Mouse (Mus musculus) kidney, postnatal 36 days (tissue): ENCODE results near the gene Ptpn3.
"Not testable (repeated sequence)": the region's sequence is repeated elsewhere in the genome, so short reads cannot be mapped to it uniquely, and the experiment has no call there.

ENCODE experiments used
- DNase-seq, 2 experiments: peaks; one replicate each; pipeline ENCODE4 v3.0.0; 2021 to 2022; ENCODE audit warnings: mixed read lengths in 2 of 2

The Ptpn3 gene

DNA sequence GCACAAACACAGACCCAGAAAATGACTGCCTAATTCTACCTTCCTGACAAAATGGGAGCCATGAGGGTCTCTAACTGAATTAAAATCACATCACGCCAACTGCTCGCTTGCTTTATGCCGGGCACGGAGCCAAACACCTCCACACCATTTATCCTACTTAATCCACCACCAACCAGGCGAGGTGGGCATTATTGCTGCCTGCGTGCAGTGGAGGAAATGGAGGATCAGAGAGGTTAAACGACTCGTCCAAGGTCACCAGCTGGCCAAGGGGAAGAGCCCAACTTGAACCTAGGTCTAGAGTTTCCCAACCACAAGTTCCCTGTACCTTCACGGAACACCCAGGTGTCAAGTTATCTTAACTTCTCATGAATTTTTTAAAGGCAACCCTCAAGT, 2.3 kb downstream of the Ptpn3 start:
- peak in 1 of 2 experiments; percentile 48 for DNase-seq

DNA sequence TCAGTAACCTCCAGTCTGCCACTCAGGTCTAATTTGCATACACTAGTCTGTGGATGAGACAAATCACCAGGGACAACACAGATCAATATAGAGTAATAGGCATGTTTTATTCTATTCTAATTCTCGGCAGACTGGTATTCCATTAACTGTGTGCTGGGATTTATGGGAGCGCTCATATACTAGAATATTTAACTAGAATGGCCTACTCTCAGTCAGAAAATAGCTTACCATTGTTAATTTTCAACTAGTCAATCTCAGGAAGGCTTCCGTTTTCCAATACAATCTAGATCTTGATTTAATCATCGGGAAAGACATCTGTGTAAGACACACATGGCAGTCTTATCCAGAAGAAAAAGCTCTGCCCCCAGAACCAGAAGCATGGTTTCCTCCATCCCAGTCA, 3.5 kb downstream of the Ptpn3 start:
- peak in 1 of 2 experiments; percentile 53 for DNase-seq

DNA sequence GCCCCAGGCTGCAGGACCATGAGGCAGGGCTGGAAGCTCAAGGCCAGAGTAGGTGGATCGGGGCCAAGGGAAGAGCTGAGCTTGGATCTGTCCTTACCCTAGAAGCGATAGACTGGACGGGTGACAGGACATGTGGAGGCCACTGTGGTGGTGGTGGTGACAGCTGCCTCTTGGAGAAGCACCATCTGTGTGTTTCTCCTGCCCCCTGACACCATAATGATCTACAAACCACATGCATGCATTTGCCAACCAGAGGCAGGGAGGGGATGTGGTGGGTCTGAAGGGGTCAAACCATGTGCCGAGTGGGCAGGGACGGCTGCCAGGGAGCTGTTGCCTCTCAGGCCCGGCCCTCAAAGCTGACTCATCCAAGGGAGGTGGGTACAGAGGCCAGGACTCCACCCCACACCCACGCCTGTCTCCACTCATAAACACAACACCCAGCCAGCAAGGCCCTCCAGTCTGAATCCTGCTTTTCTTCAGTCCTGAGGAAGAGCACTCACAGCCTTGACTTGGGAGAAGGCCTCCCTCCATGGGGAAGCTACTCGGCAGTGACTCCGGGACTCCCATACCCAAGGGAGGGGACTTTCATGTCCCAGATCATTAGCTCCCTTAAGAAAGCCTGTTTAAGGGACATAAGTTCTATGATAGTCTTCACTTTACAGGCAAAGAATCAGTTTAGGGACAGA, 6.5 kb downstream of the Ptpn3 start:
- peak; percentile 83 for DNase-seq

DNA sequence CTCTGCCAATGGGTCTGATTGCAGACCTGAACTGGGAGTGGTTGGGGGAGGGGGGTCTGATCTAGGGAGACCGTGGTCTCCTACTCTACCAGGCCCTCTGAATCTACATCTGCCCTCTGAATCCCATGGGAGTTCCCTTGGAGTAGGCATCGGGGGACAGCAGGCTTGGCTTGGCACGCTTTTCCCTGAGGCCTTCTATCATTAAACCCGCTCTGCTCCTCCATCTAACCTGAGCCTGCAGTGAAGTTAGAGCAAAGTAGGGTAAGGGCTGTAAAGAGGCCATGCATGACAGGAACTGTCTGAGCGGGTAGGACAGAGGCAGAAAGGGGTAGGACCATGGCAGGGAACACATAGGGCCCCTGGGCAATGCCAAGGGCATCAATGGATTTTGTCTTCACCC, 9.0 kb downstream of the Ptpn3 start:
- no peak for DNase-seq

DNA sequence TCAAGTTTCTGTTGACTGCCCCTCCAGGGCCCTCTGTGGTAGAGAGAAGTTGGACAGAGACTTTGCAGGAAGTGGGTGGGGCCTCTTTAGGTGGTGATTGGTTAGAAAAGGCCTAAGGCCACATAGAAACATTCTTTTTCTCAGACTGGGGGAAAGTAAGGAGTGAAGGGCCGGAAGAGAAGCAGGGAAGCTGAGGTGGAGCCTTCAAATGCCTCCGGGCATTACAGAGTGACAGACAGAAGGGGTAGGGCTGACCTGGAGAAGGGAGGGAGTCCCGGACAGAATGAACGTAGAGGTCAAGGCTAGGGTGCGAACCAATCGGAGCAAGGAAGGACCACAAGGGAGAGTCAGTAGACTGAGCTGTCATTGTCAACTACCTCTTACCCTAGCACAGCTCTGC, 11.6 kb downstream of the Ptpn3 start:
- DNase-seq: no peak

DNA sequence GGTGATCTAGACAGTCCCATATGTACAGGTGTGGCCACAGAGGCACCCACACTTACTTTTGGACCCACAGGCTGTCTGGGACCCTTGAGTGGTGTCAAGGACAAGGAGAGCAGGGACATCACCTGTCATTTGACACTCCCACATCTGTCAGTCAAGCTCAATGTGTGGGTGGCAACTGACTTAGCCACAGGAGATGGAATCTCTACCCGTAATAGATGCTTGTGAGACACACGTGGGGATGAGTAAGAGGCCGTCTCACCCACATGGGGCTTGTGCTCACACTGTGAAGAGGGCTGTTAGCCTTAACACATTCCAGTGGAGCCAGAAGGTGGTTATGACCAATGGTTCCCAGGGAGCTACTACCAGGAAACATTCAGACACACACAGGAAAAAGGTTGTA, 13.8 kb downstream of the Ptpn3 start:
- DNase-seq: no peak

DNA sequence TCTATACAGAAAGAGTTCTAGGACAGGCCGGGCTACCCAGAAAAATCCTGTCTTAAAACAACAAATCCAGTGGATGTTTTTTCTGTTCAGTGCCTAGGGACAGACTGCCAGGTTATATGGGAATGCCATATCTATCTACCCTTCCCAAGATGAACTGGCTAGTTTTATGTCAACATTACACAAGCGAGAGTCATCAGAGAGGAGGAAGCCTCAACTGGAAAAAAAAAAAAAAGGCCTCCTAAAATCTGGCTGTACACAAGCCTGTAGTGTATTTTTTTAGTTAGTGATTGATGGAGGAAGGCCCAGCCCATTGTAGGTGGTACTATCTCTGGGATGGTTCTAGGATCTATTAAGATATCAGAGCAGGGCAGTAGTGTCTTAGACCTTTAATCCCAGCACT, 16.4 kb downstream of the Ptpn3 start:
- DNase-seq: no peak

DNA sequence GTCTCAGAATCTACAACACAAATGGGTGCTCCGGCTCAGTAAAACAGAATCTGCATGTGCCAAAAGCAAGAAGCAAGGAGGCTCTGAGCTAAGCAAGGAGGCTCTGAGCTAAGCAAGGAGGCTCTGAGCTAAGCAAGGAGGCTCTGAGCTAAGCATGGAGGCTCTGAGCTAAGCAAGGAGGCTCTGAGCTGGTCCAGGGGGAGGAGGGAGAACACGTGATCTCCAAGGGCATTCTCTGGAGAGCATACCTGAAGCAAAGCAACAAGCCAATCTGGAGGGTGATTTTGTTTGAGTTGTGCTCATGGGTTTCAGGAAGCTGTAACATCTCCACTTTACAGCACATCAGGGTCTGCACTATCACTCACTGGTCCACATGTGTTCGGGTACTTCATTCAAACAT, 18.4 kb downstream of the Ptpn3 start:
- DNase-seq: peak; percentile 53 to 66

DNA sequence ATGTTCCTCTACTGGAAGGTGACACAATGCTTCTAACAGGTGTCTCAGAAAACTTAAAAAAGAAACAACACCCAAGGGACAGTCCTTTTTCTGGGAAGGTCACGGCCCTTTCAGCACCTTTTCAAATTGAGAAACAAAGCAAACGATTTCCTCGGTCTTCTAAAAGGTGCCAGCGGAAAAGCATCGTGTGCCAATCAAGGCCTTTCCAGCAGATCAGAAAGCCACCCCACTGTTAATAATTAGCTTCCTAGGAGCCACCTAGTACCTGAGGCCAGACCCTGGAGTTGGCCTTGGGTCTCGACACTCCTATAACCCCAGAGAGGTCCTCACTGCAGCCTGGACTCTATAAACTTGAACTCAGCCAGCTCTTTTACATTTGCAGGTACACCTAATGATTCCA, 19.0 kb downstream of the Ptpn3 start:
- DNase-seq: peak; percentile 43 to 62

DNA sequence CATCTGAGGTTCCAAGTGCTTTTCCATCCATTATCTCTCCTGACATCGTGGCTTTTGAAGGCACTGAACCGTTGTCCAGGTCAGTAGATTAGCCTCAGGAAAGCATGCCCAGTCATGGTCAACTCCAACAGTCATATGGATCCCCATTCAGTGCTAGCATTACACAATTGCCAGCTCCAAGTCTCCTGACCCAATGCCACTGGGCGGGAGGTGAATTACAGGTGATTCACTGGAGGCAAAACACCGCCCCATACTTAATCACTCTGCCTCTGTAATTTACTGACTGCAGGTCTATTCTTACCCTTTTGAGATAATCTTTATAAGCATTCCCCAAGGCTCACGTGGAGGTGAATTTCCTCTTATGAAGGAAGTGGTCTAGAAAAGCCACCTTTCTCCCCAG, 19.5 kb downstream of the Ptpn3 start:
- no peak for DNase-seq

DNA sequence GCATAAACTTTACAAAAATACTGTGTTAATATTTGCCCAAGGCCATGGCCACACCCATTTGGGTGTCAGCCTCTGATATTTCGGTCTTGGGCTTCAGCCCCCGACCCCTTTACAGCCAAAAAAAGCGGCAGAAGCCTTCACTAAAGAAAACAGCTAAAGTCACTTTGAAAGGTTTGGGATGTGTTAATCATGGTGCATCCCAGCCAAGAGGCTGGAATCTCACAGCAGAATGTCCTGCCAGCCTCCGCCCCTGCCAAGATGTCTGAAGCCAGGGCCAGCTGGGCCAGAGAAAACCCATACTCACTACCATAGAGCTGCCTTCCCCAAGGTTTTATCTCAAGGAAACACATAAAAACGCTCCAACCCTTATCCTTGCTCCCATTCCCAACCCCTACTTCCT, 20.7 kb downstream of the Ptpn3 start:
- no peak for DNase-seq

DNA sequence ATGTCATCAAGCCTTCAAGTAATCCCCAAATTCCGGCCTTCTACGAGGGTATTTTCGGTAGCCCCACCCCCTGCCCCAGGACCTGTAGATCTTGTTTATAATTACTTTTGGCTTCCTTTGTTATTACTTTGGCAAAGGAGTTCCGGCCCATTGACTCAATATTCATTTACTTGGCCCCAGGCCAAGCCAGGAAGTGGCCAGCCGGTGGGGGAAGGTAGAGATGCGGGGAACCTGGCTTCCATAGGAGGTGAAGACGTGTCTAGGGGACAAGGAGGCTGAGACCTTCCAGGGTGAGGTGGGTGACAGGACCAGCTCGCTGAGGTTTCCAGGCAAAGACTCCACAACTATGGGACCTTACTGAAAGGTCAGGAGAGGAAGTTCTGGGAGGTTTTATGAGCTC, 22.4 kb downstream of the Ptpn3 start:
- peak; percentile 54 to 66 for DNase-seq

DNA sequence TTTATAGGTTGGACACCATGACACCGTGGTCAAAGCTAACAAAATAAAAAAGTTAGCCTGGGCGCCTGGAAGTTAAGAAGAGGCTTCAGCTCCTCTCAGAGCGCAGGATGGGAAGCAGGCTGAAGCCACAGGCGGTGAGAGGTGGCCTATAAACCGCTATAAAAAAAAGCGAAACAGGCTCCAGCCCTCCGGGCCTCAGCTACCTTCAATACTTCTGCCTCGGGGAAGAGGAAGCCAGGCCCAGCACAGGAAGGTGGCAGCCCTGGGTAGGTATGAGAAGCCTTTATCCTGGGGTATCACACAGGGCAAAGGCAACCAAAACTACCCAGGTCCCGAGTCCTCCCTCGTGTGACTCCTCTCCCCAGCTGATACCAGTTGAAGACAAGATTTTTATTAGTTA, 22.8 kb downstream of the Ptpn3 start:
- DNase-seq: no peak

DNA sequence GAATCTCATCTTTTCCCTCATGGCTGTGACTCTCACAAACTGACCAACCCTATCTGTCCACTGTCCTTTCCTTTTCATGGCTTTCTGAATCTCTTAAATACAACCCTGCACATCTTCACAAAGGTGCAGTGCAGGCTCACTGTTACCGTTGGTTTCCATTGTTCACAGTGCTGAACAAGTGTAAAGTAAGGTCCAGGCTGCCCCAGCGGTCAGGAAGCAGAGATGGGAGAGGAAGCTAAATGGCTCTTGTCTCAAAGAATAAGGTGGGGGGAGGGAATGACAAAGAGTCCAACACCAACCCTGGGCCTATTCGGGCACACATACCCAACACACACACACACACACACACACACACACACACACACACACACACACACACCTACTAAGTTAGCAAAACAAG, 24.0 kb downstream of the Ptpn3 start:
- DNase-seq: no peak

DNA sequence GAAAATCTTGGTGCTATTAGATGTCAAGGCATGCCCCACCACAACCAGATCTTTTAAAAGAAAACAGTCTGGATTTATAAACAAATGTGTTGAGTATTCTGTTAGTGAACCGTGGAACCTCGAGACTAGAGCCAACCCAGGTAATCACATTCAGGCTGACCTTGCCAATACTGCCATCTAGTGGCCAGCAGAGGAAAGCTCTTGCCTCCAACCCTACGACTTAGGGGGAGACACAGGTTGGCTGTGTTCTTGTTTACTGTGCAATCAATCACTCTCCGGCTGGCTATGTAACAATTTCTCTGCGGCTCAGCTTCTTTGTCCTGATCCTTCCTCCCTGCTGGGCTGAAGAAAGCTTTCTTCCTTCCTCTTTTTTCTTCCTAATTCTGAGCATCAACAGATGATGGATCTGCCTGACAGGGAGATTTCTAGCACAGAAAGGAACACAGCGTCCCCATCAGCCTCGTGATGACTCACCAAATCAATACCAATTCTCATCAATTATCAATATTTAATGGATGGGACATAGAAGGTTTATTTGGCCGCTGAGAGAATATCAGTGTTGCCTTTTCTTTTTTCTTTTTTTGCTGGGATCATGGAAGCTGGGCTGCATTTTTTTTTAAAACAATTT, 26.4 kb downstream of the Ptpn3 start:
- DNase-seq: peak; percentile 75 to 77

DNA sequence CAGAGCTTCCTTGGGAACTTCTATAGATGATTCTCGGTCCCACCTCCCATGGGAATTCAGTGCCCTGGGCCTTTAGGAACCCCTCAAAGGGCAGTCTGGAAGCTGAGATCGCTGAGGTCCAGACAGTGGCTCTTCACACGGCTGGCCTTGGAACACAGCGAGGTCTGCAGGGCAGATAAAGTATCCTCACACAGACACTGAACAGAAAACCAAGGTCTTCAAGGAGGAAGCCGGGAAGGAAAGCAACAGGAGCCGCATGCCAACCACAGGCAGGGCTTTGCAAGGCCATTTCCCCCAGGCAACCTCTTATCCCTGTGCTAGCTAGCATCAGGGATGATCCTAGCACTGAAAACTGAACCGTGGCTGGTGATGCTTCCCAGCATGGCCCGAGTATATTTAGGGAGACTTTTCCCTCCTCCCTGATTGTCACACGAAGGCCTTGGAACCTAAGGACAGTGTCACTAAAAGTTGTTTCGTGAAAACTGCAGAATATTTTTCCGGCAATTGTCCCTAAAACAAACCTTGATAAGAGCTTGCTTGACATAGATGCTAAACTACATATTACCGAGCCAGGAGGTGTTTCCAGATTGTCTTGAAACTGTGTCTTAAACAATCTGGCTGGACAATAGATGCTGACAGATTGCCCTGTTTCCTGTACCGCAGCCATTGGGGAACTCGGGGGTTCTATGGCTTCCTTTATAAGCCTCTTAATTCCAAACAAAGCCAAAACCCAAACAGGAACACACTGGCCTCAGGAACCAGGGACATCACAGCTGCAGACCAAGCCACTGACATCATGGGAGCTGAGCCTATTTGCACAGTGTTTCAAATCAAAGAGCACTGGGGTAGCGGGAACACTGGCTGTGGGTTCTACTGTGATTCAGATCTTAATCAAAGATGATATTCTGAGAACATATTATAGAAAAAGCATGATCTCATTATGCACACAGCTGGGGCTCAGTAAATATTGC, 27.8 kb downstream of the Ptpn3 start:
- no peak for DNase-seq

DNA sequence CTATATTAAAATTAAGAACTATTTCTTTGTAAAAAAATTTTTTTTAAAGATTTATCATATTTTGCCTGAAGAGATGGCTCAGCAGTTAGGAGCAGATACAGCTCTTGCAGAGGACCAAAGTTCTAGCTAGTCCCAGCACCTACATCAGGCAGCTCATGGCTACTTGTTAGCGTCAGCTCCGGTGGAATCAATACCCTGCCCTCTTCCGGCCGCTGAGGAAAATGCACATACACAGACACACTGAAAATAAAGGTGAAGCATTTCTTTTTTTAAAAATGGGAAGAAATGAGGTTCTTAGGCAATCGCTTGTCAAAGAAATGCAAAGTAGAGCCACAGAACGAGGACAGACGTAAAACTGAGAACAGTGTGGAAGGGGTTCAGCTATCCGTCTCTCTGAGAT, 30.6 kb downstream of the Ptpn3 start:
- peak in 1 of 2 experiments; percentile 53 for DNase-seq

DNA sequence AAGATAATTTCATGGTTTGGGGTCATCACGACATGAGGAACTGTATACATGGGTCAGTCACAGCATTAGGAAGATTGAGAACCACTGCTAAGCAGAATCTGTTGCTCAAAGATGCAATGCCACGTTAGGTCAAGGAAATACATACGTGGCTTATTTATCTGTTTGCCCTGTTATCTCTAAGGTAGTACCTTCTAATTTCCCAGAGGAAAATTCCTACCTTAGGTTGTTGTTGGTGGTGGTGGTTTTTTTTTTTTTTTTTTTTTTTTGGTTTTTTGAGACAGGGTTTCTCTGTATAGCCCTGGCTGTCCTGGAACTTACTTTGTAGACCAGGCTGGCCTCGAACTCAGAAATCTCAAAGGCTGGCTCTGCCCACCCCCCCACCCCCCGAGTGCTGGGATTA, 31.1 kb downstream of the Ptpn3 start:
- not testable (repeated sequence) for DNase-seq

DNA sequence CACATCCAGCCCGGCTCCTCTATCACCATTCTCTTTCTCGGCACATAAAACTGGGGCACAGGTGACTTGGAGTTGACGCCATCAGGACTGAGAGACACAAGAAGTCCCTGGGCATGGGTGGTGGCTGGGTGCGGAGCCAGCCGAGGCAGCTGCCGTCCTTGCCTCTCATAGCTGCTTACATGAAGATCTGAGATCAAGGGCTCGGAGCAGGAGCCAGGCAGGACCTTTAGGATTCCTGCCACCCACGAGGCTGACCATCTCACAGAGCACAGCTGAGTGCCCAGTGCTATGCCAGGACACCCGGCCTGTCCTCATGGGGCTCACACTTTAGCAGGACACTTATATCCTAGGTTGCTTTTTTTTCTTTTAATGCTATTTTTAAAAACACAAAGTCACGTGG, 32.3 kb downstream of the Ptpn3 start:
- no peak for DNase-seq

DNA sequence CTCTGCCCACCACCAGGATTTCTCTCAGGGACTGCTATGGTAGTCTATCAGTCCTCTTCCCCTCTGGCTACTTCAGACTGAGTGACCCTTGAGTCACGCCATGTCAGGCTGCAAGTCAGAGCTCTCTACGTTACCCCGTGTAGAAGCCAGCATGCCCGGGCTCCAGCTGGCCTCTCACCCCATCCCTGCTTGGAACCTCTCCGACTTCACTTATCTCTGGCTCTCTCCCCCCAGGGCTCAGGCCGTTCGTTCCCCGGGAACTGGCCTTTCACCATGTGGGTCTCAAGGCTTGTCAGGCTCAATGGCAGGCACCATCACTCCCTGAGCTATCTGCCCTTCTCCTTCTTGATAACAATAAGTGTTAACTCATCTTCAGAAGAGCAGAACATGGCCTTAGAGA, 33.3 kb downstream of the Ptpn3 start:
- no peak for DNase-seq

DNA sequence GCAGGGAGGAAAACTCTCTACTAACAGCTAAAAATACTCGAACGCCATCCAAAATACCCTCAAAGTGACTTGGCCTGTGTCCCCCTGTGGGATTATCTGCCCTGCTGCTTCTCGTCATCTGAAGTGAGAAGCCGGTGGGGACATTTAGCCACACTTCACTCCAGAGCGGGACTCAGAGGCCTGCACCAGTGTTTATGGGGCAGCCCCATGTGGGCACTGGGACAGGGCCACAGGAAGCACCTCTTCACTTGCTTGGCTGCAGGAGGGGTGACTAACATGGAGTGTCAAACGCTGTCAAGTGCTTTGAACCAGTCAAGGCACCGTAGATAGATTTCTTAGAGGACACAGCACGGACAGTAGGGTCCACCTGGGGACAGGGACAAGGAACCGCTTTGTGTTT, 35.2 kb downstream of the Ptpn3 start:
- DNase-seq: no peak

DNA sequence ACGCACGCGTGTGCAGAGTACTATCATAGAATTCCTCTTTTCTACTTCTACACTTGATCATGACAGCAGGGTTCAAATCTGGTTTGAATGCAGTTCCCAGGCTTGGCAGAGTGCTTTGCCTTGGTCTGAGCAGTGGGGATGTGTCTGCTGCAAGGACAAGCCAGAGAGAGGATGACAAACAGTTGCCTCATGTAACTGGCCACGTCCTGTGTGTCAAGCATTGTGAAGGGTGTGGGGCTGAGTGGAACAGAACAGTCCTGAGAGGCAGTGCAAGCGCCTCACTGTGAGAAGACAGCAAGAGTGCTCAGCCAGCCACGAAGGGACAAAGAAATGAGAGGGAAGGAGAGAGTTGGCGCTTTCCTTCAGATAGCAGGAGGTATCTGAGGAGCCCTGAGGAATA, 37.9 kb downstream of the Ptpn3 start:
- DNase-seq: no peak

DNA sequence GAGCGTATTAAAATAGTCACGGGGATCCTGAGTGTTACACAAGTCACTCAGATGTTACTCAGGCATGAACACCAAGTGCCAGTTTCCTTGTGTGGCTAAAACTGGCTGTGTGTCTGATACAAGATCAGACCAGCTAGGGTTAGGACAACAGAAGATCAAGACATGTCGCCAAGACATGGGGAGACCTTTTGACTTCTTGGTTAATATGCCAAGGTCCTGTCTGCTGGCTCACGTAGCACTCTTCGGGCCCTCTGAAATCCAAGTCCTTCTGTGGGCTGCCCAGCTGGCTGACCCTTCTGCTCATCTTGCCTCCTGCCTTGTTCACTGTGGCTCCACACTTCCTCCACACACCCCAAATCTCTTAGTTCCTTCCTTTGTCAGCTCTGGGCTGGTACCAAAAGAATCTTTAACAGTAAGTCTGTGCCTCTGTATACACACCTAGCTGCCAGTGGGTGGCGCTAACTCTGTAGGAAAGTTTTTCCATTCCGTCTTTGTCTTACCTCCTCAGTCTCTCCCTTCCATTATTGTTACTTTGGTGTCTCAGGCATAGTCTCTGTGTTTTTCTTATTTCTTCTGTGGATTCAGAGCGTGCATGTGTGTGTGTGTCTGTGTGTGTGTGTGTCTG, 38.5 kb downstream of the Ptpn3 start:
- DNase-seq: peak; percentile 44 to 76
